Mouse (Mus musculus) forebrain, embryonic 12.5 days (tissue): Measurements from ENCODE around the gene 2310046K23Rik. TPM values are rescaled to one million over a fixed set of nuclear protein-coding genes. Genes with fewer than 3 reads are reported as not detected.

Experiments
- ATAC-seq: fragments of 200-750 bp; cut with Nextera tagmentation; 2 replicates; pipeline ENCODE4 v1.8.0; 2017; ENCODE audit warnings: moderate TSS enrichment; ENCODE audit not compliant: low FRiP score
- H3K27ac ChIP-seq: fragments of 300-500 bp; sonication (generic); 2 replicates; pipeline ENCODE4 v1.5.1; 2016; ENCODE audit warnings: mild to moderate bottlenecking
- H3K27me3 ChIP-seq: fragments of 300-500 bp; sonication (generic); 2 replicates; pipeline ENCODE4 v1.6.1; 2016; ENCODE audit warnings: mild to moderate bottlenecking
- H3K36me3 ChIP-seq: fragments of 300-500 bp; sonication (generic); replicated peaks from 2 replicates; pipeline ENCODE4 v1.6.1; 2016; ENCODE audit warnings: mild to moderate bottlenecking
- H3K4me1 ChIP-seq: fragments of 300-500 bp; sonication (generic); 2 replicates; pipeline ENCODE4 v1.6.1; 2016
- H3K4me2 ChIP-seq: fragments of 300-500 bp; sonication (generic); 2 replicates; pipeline ENCODE4 v1.6.1; 2016; ENCODE audit warnings: mild to moderate bottlenecking, moderate library complexity
- H3K4me3 ChIP-seq: fragments of 300-500 bp; sonication (generic); replicated peaks from 2 replicates; pipeline ENCODE4 v1.5.1; 2016; ENCODE audit warnings: mild to moderate bottlenecking
- H3K9ac ChIP-seq: fragments of 300-500 bp; sonication (generic); 2 replicates; pipeline ENCODE4 v1.6.1; 2016; ENCODE audit warnings: mild to moderate bottlenecking
- H3K9me3 ChIP-seq: fragments of 300-500 bp; sonication (generic); 2 replicates; pipeline ENCODE4 v1.6.1; 2016
- WGBS: fragments of 180-500 bp; shearing (Covaris S2); methylation state at CpG from one replicate; pipeline ENCODE4 v1.1.7; 2016; 5-methylcytosine and 5-hydroxymethylcytosine counted together
- polyA plus RNA-seq: library from polyadenylated mRNA; unstranded; fragments of >200 nt; fragmentation: Nextera tagmentation; extraction: Ambion mirVana; gene quantifications from 2 replicates; pipeline ENCODE4 v1.2.1, GENCODE M21; 2016

Gene 2310046K23Rik
- polyA plus RNA-seq = not detected in 2 replicates

- Histone ChIP-seq H3K27me3 (no peaks in the 10 kb centered on the region), H3K9ac (no peak within 1 kb of the TSS), H3K4me3 (no peak within 1 kb of the TSS), H3K9me3 (no peaks in the 10 kb centered on the region), H3K36me3 (no peaks in the 10 kb centered on the region), H3K4me1 (no peaks in the 10 kb centered on the region), H3K27ac (no peak within 1 kb of the TSS), H3K4me2 (no peak within 1 kb of the TSS)
- WGBS = 86% methylated on average over 3 of the region's 3 CpGs
- ATAC-seq = no peak
Measured at GRCm38 (mm10) chr3:92534411-92534810, at the start of gene 2310046K23Rik. TSS of gene 2310046K23Rik (minus strand) at chr3:92534511.

GRCm38 (mm10) chr3:92583164-92583826 lies 49.0 kb upstream of the 2310046K23Rik start:
- no peaks in the 10 kb centered on the region for H3K9me3 ChIP-seq
- ATAC-seq = no peak
- no peak overlapping the region for H3K4me3 ChIP-seq
- no peaks in the 10 kb centered on the region for H3K36me3 ChIP-seq
- no peak overlapping the region for H3K9ac ChIP-seq
- no peak overlapping the region for H3K27ac ChIP-seq
- no peaks in the 10 kb centered on the region for H3K4me1 ChIP-seq
- no peak overlapping the region for H3K4me2 ChIP-seq
- WGBS = 51% methylated on average over 3 of the region's 3 CpGs
- no peaks in the 10 kb centered on the region for H3K27me3 ChIP-seq

GRCm38 (mm10) chr3:92579508-92579907 lies 45.2 kb upstream of the 2310046K23Rik start:
- no peak overlapping the region for H3K4me3 ChIP-seq

GRCm38 (mm10) chr3:92578652-92579413 lies 44.5 kb upstream of the 2310046K23Rik start:
- H3K9me3 ChIP-seq = no peaks in the 10 kb centered on the region
- no peak overlapping the region for H3K9ac ChIP-seq
- H3K36me3 ChIP-seq = no peaks in the 10 kb centered on the region
- WGBS = 70% methylated on average over 4 of the region's 4 CpGs
- no peak overlapping the region for H3K4me2 ChIP-seq
- no peaks in the 10 kb centered on the region for H3K4me1 ChIP-seq
- H3K27me3 ChIP-seq = no peaks in the 10 kb centered on the region
- H3K27ac ChIP-seq = no peak overlapping the region
- no peak overlapping the region for H3K4me3 ChIP-seq
- no peak for ATAC-seq

More at GRCm38 (mm10) chr3:92579508-92579907, 45.2 kb upstream of the 2310046K23Rik start:
- Histone ChIP-seq H3K27ac (no peak overlapping the region), H3K4me2 (no peak overlapping the region), H3K36me3 (no peaks in the 10 kb centered on the region), H3K9ac (no peak overlapping the region), H3K4me1 (no peaks in the 10 kb centered on the region), H3K9me3 (no peaks in the 10 kb centered on the region), H3K27me3 (no peaks in the 10 kb centered on the region)
- 59% methylated on average over 1 of the region's 1 CpGs for WGBS
- ATAC-seq = no peak

GRCm38 (mm10) chr3:92573449-92574041 lies 39.2 kb upstream of the 2310046K23Rik start, which contains the start of gene Ivl:
TSS of gene Ivl (minus strand) at chr3:92573735.
- Histone ChIP-seq H3K9me3 (no peaks in the 10 kb centered on the region), H3K27ac (no peak within 1 kb of the TSS), H3K4me2 (no peak within 1 kb of the TSS), H3K36me3 (no peaks in the 10 kb centered on the region), H3K9ac (no peak within 1 kb of the TSS), H3K4me3 (no peak within 1 kb of the TSS), H3K4me1 (no peaks in the 10 kb centered on the region), H3K27me3 (no peaks in the 10 kb centered on the region)
- no peak for ATAC-seq
- WGBS = 74% methylated on average over 1 of the region's 1 CpGs

- Histone ChIP-seq H3K36me3 (no peaks in the 10 kb centered on the region), H3K4me1 (no peaks in the 10 kb centered on the region), H3K4me2 (no peak overlapping the region), H3K27me3 (no peaks in the 10 kb centered on the region), H3K9me3 (no peaks in the 10 kb centered on the region), H3K9ac (no peak overlapping the region), H3K27ac (no peak overlapping the region), H3K4me3 (no peak overlapping the region)
- ATAC-seq = no peak
- WGBS = 62% methylated on average over 2 of the region's 2 CpGs
Measured at GRCm38 (mm10) chr3:92572514-92573155, 38.3 kb upstream of the 2310046K23Rik start.

GRCm38 (mm10) chr3:92568752-92569151 lies 34.4 kb upstream of the 2310046K23Rik start:
- Histone ChIP-seq H3K27ac (no peak overlapping the region), H3K9ac (no peak overlapping the region), H3K36me3 (no peaks in the 10 kb centered on the region), H3K27me3 (no peaks in the 10 kb centered on the region), H3K4me2 (no peak overlapping the region), H3K9me3 (no peaks in the 10 kb centered on the region), H3K4me1 (no peaks in the 10 kb centered on the region), H3K4me3 (no peak overlapping the region)
- WGBS = 95% methylated on average over 2 of the region's 2 CpGs
- no peak for ATAC-seq

GRCm38 (mm10) chr3:92565418-92565817 lies 31.1 kb upstream of the 2310046K23Rik start:
- Histone ChIP-seq H3K9ac (no peak overlapping the region), H3K27ac (no peak overlapping the region), H3K9me3 (no peaks in the 10 kb centered on the region), H3K27me3 (no peaks in the 10 kb centered on the region), H3K4me3 (no peak overlapping the region), H3K4me2 (no peak overlapping the region), H3K36me3 (no peaks in the 10 kb centered on the region), H3K4me1 (no peaks in the 10 kb centered on the region)
- no peak for ATAC-seq

- ATAC-seq = no peak
Measured at GRCm38 (mm10) chr3:92512325-92512724, 22.0 kb downstream of the 2310046K23Rik start.

GRCm38 (mm10) chr3:92510786-92511185 lies 23.5 kb downstream of the 2310046K23Rik start:
- Histone ChIP-seq H3K27me3 (no peaks in the 10 kb centered on the region), H3K36me3 (no peaks in the 10 kb centered on the region), H3K9me3 (no peaks in the 10 kb centered on the region), H3K4me2 (no peak overlapping the region), H3K27ac (no peak overlapping the region), H3K4me1 (no peaks in the 10 kb centered on the region), H3K9ac (no peak overlapping the region), H3K4me3 (no peak overlapping the region)
- no peak for ATAC-seq

More at GRCm38 (mm10) chr3:92512325-92512724, 22.0 kb downstream of the 2310046K23Rik start:
- no peak overlapping the region for H3K27ac ChIP-seq
- H3K9ac ChIP-seq = no peak overlapping the region
- no peaks in the 10 kb centered on the region for H3K4me1 ChIP-seq
- no peaks in the 10 kb centered on the region for H3K36me3 ChIP-seq
- no peak overlapping the region for H3K4me3 ChIP-seq
- no peaks in the 10 kb centered on the region for H3K9me3 ChIP-seq
- H3K27me3 ChIP-seq = no peaks in the 10 kb centered on the region
- H3K4me2 ChIP-seq = no peak overlapping the region

GRCm38 (mm10) chr3:92508185-92508584 lies 26.1 kb downstream of the 2310046K23Rik start:
- no peaks in the 10 kb centered on the region for H3K36me3 ChIP-seq
- H3K27ac ChIP-seq = no peak overlapping the region
- WGBS = 93% methylated on average over 1 of the region's 1 CpGs
- no peaks in the 10 kb centered on the region for H3K9me3 ChIP-seq
- no peaks in the 10 kb centered on the region for H3K4me1 ChIP-seq
- H3K9ac ChIP-seq = no peak overlapping the region
- H3K27me3 ChIP-seq = no peaks in the 10 kb centered on the region
- no peak for ATAC-seq
- no peak overlapping the region for H3K4me3 ChIP-seq
- H3K4me2 ChIP-seq = no peak overlapping the region

- no peak overlapping the region for H3K4me3 ChIP-seq
- H3K4me1 ChIP-seq = no peaks in the 10 kb centered on the region
- no peak overlapping the region for H3K27ac ChIP-seq
- no peak overlapping the region for H3K4me2 ChIP-seq
- no peak overlapping the region for H3K9ac ChIP-seq
- H3K36me3 ChIP-seq = no peaks in the 10 kb centered on the region
- ATAC-seq = no peak
- H3K27me3 ChIP-seq = no peaks in the 10 kb centered on the region
- H3K9me3 ChIP-seq = no peaks in the 10 kb centered on the region
Measured at GRCm38 (mm10) chr3:92503528-92503927, 30.8 kb downstream of the 2310046K23Rik start.
